Mouse (Mus musculus) embryonic facial prominence, embryonic 11.5 days (tissue): ENCODE data around the gene Pam. TPM values are rescaled to one million over a fixed set of nuclear protein-coding genes. Genes with fewer than 3 reads are reported as not detected.

ENCODE experiments used
- ATAC-seq: fragments of 200-750 bp; cut with Nextera tagmentation; replicated peaks from 2 replicates; pipeline ENCODE4 v1.8.0; 2017; ENCODE audit warnings: low read depth; ENCODE audit not compliant: insufficient number of reproducible peaks, low FRiP score, low TSS enrichment
- DNase-seq: peaks from one replicate; pipeline ENCODE4 v3.0.0-alpha.2; 2015; ENCODE audit warnings: low spot score
- H3K27ac ChIP-seq: fragments of 300-500 bp; sonication (generic); replicated peaks from 2 replicates; pipeline ENCODE4 v1.5.1; 2014; ENCODE audit warnings: mild to moderate bottlenecking, low read depth, low read length, control low read depth
- H3K27me3 ChIP-seq: fragments of 300-500 bp; sonication (generic); 2 replicates; pipeline ENCODE4 v1.6.1; 2014; ENCODE audit warnings: mild to moderate bottlenecking, low read length, moderate library complexity, mixed read lengths; ENCODE audit not compliant: control insufficient read depth, insufficient read depth
- H3K36me3 ChIP-seq: fragments of 300-500 bp; sonication (generic); replicated peaks from 2 replicates; pipeline ENCODE4 v1.6.1; 2014; ENCODE audit warnings: low read depth, mild to moderate bottlenecking, low read length, moderate library complexity, mixed read lengths; ENCODE audit not compliant: control insufficient read depth, insufficient read depth
- H3K4me1 ChIP-seq: fragments of 300-500 bp; sonication (generic); 2 replicates; pipeline ENCODE4 v1.6.1; 2014; ENCODE audit warnings: low read length, mixed read lengths; ENCODE audit not compliant: control insufficient read depth, insufficient read depth
- H3K4me2 ChIP-seq: fragments of 300-500 bp; sonication (generic); 2 replicates; pipeline ENCODE4 v1.6.1; 2014; ENCODE audit warnings: low read depth, mild to moderate bottlenecking, control low read depth, low read length, moderate library complexity
- H3K4me3 ChIP-seq: fragments of 300-500 bp; sonication (generic); 2 replicates; pipeline ENCODE4 v1.5.1; 2014; ENCODE audit warnings: low read depth, low read length, control low read depth
- H3K9ac ChIP-seq: fragments of 300-500 bp; sonication (generic); replicated peaks from 2 replicates; pipeline ENCODE4 v1.6.1; 2014; ENCODE audit warnings: mild to moderate bottlenecking, control low read depth, low read length
- H3K9me3 ChIP-seq: fragments of 300-500 bp; sonication (generic); replicated peaks from 2 replicates; pipeline ENCODE4 v1.6.1; 2016; ENCODE audit warnings: mild to moderate bottlenecking, low read length, inconsistent platforms, mixed read lengths; ENCODE audit not compliant: control insufficient read depth
- WGBS: fragments of 180-500 bp; shearing (Covaris S2); extraction: QIAGEN DNeasy Blood & Tissue Kit; methylation state at CpG from one replicate; pipeline ENCODE4 v1.1.7; 2014; 5-methylcytosine and 5-hydroxymethylcytosine counted together
- polyA plus RNA-seq: library from polyadenylated mRNA; unstranded; fragments of >200 nt; fragmentation: Nextera tagmentation; extraction: Ambion mirVana; gene quantifications from 2 replicates; pipeline ENCODE4 v1.2.1, GENCODE M21; 2014

Gene Pam
- polyA plus RNA-seq, 1 experiment from 2014 or later, result 22.3 TPM

DNA sequence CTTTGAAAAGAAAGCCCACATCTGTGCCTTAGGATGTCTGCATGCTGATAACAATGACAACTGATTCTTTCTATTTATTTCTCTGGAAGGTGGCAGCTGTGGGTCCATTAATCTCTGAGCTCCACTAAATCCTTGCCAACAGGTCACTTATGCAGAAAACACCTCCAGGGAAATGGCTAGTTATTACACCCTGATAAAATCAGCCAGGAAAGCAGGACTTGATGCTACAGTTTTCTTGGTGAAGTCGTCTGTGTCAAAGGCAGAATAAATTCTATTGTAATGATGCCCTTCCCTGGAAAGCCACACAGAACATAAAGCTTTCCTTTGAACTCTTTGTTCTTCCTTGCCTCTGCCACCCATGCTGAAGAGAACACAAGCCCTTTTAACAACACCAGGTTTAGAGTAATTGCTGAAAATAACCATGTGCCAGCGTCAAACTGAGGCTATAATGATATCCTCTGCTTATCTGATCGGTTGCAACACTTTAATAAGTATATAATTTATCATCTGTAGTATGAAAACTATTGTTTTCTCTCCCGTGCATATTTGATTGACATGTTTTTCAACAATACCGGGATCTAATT is 47.1 kb downstream of the Pam start:
- 0 out of 2 replicates have a peak, but pooled peaks cover 2% of the 10 kb centered on the region for H3K4me1 ChIP-seq
- H3K4me3 ChIP-seq, result no peak overlapping the region
- no peaks in the 10 kb centered on the region for H3K9me3 ChIP-seq
- H3K27me3 ChIP-seq, result no peaks in the 10 kb centered on the region
- 36% methylated on average over 5 of the region's 5 CpGs for WGBS
- H3K27ac ChIP-seq, result no peak overlapping the region
- DNase-seq, result no peak
- no peak for ATAC-seq
- no peaks in the 10 kb centered on the region for H3K36me3 ChIP-seq
- H3K4me2 ChIP-seq, result no peak overlapping the region
- H3K9ac ChIP-seq, result no peak overlapping the region

DNA sequence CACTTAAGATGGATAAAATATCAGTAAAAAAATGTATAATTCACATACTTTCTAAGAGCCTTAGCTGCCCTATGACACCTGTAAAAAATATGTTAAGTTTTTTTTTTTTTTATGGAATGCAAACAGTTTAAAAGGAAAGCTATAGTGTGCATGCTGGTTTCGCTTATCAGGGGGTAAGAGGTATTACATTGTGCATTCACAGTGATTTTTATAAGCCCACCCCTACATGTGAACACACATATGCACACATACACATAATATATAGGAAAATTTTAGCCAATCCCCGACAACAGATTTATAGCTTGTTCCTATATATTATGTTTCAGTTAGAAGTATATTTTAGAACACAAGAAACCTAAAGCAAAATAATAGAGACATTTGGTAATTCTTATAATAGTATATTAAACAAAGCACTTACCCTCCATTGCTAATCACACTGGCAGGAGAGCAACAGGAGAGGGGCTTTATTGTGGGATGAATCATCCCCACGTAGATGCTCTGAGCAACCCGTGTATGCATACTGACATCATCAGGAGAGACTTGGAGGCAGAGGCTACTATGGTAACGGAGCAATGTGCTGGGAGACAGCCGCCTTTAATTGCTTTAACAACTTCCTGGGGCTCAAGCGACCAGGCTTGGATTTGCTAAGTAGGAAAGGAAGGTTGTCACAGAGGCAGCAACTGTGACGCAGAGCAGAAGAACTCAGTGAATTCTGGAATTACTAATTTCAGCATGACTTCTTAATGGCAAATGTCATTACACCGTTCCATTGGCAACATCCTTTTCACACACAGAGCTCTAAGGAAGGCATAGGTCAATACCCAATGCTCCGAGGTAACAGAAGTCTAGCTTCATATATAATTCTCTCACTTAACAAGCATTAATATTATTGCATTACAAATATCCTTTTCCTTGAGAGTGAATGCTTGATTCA is 47.9 kb downstream of the Pam start:
- 23% methylated on average over 10 of the region's 10 CpGs for WGBS

DNA sequence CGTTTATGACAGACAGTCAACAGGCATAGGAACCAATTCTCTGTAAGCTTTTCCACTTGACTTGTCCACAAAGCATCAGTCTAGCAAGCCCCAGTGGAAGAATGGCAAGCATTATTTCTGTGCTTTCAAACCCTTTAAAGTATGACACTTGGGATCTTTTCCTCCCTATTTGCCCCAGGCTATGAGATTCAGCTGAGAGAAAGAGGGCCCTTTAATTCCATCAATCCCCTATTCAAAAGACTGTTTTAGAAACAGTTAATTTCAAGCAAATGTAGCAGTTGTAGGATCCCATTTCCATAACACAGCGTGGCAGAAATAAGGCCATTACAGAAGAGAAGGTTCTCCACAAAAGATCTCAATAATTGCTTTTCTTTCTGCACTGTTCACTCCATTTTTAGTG is 53.0 kb downstream of the Pam start:
- DNase-seq (no peak), ATAC-seq (no peak)
- Histone ChIP-seq H3K36me3 (no peaks in the 10 kb centered on the region), H3K27me3 (no peaks in the 10 kb centered on the region), H3K27ac (no peak overlapping the region), H3K9me3 (no peaks in the 10 kb centered on the region), H3K4me3 (no peak overlapping the region), H3K9ac (no peak overlapping the region), H3K4me2 (no peak overlapping the region), H3K4me1 (no peaks in the 10 kb centered on the region)
- WGBS, result 19% methylated on average over 2 of the region's 2 CpGs

More for the DNA sequence above, 47.9 kb downstream of the Pam start:
- no peaks in the 10 kb centered on the region for H3K36me3 ChIP-seq
- H3K9me3 ChIP-seq, result no peaks in the 10 kb centered on the region
- H3K9ac ChIP-seq, result no peak overlapping the region
- no peak overlapping the region for H3K4me3 ChIP-seq
- peak; percentile 82 for ATAC-seq
- H3K27me3 ChIP-seq, result no peaks in the 10 kb centered on the region
- no peak overlapping the region; the same call in 1 of the 2 replicates for H3K4me2 ChIP-seq
- 0 out of 2 replicates have a peak, but pooled peaks cover 2% of the 10 kb centered on the region for H3K4me1 ChIP-seq
- DNase-seq, result peak; percentile 56
- H3K27ac ChIP-seq, result no peak overlapping the region

DNA sequence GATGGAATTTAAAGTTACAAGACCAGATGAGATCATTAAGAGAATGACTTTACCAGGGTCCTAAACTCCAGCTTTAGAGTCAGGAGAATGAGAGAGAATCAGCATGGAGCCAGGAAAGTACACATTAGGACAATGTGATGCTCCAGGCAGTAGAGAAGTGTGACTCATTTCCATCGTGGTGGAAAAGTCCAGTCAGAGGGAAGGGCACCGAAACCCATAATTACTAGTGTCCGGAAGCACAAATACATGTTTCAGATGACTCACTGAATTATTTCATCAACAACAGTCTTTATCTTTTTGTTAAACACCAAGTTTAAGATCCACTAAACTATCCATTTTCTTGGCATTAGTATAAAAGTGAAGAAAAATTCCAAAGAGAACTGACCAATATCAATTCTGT is 57.2 kb downstream of the Pam start:
- H3K9me3 ChIP-seq, result no peaks in the 10 kb centered on the region
- no peak overlapping the region for H3K9ac ChIP-seq
- H3K27me3 ChIP-seq, result no peaks in the 10 kb centered on the region
- H3K4me2 ChIP-seq, result no peak overlapping the region
- H3K27ac ChIP-seq, result no peak overlapping the region
- DNase-seq, result no peak
- ATAC-seq, result no peak
- H3K36me3 ChIP-seq, result no peaks in the 10 kb centered on the region
- no peaks in the 10 kb centered on the region for H3K4me1 ChIP-seq
- WGBS, result 78% methylated on average over 3 of the region's 3 CpGs
- H3K4me3 ChIP-seq, result no peak overlapping the region

DNA sequence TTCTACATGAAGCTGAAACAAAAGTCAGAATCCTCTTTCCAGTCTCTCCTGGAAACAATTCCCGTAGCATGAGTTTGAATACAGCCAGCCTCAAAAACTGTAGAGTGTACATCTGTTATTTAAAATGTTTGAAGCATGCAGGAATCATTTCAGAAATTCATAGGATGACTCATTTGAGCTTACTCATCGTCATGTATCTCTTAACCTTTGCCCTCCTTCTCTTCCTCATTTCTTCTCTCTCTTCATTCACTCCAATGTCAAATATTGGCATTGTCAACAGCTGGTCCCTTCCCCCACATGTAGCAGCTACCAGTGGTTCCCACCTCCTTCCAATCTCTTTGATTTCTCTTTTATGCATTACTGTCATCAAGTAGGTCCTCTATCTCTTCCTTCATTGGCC is 59.7 kb downstream of the Pam start:
- DNase-seq (no peak), ATAC-seq (no peak)
- no peak overlapping the region for H3K4me3 ChIP-seq
- H3K4me2 ChIP-seq, result no peak overlapping the region
- WGBS, result 79% methylated on average over 2 of the region's 2 CpGs
- no peaks in the 10 kb centered on the region for H3K27me3 ChIP-seq
- no peaks in the 10 kb centered on the region for H3K36me3 ChIP-seq
- H3K4me1 ChIP-seq, result no peaks in the 10 kb centered on the region
- H3K27ac ChIP-seq, result no peak overlapping the region
- H3K9me3 ChIP-seq, result no peaks in the 10 kb centered on the region
- H3K9ac ChIP-seq, result no peak overlapping the region

DNA sequence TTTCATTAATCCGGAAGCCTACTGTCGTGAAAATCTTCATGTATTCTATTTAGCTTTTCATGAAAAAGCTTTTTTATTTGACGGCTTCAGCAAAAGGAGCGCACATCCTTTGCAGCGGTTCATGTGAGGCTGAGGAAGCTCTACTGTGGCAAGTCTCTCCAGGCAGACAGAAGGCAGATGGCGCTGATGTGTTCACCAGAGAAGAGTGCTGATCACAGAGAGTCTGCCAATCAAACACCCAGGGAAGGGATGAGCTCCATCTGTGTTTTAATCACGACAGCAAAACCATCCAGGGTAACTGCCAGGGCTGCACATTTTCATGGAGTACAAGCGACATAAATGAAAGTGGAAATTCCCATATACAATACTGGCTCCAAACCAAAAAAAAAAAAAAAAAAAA is 63.6 kb downstream of the Pam start:
- Histone ChIP-seq H3K9ac (no peak overlapping the region), H3K4me2 (no peak overlapping the region), H3K36me3 (no peaks in the 10 kb centered on the region), H3K4me1 (no peaks in the 10 kb centered on the region), H3K27ac (no peak overlapping the region), H3K27me3 (no peaks in the 10 kb centered on the region), H3K9me3 (no peaks in the 10 kb centered on the region), H3K4me3 (no peak overlapping the region)
- DNase-seq (no peak), ATAC-seq (no peak)
- 82% methylated on average over 8 of the region's 8 CpGs for WGBS

DNA sequence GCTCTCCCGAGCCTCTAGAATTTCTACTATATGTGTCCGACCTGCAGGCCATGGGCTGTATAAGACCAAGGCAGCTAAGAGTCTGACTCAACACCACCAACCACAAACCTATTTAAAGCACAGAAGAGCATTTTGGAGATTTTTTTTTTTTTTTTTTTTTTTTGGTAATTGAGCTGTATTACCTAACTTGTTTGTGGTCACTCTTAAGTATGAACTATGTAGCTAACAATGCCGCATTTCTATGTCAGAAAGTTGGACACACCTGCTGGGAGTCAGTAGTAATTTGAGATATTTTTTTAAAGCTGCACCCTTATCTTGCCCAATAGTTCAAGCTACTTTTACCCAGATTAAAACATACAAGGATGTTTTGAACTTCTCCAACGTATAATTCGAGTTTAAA is 66.4 kb downstream of the Pam start:
- no peak for DNase-seq
- no peak overlapping the region for H3K27ac ChIP-seq
- H3K4me1 ChIP-seq, result no peaks in the 10 kb centered on the region
- H3K9me3 ChIP-seq, result no peaks in the 10 kb centered on the region
- no peak overlapping the region for H3K9ac ChIP-seq
- no peak for ATAC-seq
- H3K4me2 ChIP-seq, result no peak overlapping the region
- no peaks in the 10 kb centered on the region for H3K36me3 ChIP-seq
- 86% methylated on average over 5 of the region's 5 CpGs for WGBS
- no peaks in the 10 kb centered on the region for H3K27me3 ChIP-seq
- no peak overlapping the region for H3K4me3 ChIP-seq

DNA sequence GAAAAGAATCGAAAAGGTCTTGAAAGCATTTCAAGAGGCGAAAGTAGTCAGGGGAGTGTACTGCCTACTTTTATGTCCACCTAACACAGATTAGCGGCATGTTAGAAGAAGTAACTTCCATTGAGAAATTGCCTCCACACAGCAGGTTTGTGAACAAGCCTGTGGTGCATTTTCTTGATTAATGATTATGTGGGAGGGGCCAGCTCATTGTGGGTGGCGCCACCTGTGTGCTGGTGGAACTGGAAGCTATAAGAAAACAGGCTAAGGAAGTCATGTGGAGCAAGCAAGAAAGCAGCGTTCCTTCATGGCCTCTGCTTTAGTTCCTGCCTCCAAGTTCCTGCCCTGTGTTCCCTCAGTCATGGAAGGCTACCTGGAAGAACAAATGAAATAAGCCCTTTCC is 67.0 kb downstream of the Pam start:
- no peaks in the 10 kb centered on the region for H3K27me3 ChIP-seq
- no peaks in the 10 kb centered on the region for H3K9me3 ChIP-seq
- H3K27ac ChIP-seq, result no peak overlapping the region
- H3K4me2 ChIP-seq, result no peak overlapping the region
- no peak for ATAC-seq
- WGBS, result 95% methylated on average over 5 of the region's 5 CpGs
- no peaks in the 10 kb centered on the region for H3K36me3 ChIP-seq
- DNase-seq, result no peak
- H3K9ac ChIP-seq, result no peak overlapping the region
- no peak overlapping the region for H3K4me3 ChIP-seq
- no peaks in the 10 kb centered on the region for H3K4me1 ChIP-seq
